Mouse (Mus musculus) thymus, postnatal 0 days (tissue): ENCODE measurements at regions not wholly inside any gene's neighbourhood (a gene's known extent, or its start where the extent isn't known, plus 50 kb on each side); places are given as distances from the start of the nearest gene placed in this dataset.

Experiments
- DNase-seq: peaks from one replicate; pipeline ENCODE4 v3.0.0-alpha.2; 2015; ENCODE audit warnings: low spot score

DNA sequence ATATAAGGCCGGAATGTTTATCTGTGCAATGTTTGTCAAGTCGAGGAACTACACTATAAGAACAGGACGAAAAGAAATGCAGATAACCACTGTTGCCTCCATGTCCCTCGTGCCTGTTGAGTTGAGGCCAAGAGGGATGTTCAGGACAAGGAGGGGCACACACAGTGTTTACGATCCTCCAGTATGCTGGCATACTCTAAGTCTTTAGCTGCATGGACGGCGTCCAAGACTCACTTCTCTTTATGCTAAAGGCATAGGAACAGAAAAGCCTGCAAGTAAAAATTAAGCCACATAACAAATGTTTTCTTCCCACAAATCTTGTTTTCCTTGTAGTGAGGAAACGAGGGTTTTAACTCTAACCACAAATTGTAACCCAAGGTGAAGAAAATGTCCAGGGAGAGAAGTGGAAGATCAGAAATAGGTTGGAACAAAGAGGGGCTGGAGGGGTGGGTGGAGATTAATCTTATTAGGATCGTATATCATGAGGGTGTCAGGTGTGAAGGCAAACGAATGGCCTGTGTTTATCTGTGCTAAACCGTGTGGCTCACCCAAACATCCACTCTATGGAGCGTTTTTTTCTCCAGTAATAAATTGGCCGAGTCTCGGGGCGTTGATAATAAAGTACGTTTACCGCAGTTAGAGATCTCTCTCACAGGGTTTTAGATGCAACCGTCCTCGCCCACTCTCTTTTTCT lies 521.8 kb downstream of the Nr2f2 start:
- DNase-seq, result no peak

DNA sequence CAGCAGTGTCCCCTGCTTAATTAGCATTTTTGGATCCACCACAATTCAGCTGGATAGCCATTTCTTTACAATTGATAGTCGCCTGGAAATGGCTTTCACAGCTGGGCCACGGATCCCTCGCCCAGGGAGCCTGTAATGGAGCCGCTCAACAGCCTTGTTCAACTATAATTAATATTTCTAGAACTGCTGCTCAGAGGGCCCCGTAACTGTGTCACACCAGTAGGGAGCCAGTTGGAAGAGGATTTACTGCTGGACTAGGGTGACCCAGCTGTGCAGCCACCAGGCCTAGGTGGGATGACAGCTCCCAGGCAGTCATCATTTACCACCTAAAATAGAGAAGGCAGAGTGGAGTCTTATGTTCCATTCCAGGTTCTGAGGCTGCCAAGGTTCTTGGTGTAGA lies 529.2 kb downstream of the Nr2f2 start:
- no peak for DNase-seq

DNA sequence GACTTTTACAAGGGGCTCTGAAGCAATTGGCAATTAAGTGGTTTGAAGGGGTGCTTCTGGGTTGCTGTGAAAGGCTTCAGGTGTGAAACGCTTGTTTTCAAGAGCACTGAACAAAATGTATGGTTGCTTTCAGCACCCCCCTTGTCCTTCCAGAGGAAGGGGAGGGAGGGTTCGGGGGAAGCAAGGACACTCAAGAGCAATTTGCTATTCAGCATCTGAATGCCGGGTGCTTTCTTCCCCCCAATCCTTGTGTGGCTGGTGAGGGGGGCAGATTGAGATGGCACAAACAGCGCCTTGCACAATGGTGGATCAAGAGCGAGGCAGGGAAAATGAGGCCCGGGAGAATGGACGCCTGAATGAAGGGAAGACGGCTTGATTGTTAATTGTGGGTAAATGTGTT lies 539.3 kb downstream of the Nr2f2 start:
- DNase-seq, result no peak

DNA sequence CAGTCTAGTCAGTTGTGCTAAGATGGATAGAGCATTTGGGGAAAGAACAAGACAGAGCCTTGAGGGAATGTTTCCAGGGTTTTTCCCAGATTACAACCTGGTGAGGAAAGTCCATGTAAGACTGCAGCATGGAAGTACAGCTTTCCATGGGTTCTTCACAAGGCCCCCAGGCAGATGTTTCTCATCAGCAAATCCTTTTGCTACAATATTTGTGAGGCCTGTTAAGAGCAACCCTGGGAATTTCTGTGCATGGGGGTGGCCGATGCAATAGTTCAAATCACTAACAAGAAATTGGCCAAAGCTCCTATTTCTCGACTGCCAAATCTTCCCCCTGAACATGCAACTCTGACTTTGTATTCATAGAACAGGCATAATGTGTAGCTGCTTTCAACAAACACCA lies 546.0 kb downstream of the Nr2f2 start:
- no peak for DNase-seq

DNA sequence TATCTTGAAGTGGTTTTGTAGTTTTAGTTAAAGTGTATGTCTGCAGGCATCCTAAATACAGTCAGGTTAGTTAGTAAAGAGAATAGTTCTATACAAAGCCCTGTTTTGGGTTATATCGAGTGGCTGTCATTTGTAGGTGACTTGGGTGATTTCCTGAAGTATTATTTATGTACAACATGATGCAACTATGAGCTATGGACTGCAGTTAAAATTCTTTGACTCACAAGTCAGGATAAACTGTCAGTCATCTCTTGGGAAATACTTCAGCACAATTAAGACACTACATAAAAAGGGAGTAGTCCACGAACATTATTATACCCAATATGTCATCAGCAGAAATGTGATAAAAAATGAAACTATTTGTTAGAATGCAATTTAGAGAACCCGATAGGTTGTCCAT lies 554.2 kb downstream of the Nr2f2 start:
- DNase-seq, result no peak

DNA sequence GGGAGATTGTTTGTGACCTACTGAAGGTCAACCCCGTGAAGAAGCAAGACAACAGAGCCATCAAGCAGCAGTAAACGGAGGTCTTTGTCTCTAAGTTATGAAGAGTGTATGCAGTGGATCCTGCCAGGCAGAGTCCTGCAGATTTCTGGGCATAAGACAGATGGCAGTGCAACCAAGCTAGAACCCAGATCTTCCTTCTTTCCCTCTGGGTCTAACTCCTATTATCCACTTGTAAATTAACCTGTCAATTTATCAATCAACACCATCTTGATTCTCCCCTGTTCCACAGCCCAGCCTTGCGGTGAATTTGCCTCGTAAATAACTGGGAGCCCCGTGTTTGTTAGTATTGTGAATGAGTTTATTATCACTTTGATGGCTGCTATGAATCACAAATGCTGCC lies 555.7 kb downstream of the Nr2f2 start:
- no peak for DNase-seq

DNA sequence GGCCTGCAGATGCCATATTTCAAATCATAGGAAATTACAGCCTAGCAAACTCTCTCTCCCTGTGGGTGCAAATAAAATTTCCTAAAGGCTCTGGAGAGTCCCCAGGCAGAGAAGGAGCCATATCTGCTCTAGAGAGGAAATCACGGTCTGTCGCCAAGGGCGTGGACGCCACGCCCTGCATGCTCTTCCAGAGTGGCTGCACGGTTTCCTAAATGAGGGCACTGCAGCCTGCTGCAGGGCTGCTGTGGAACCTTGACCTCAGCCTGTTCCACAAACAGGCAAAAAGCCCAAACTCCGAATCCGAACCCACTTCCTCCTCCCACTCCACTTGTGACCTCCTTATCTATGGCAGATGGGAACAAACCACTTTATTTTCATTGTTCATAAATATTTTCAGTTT lies 559.3 kb downstream of the Nr2f2 start:
- no peak for DNase-seq

DNA sequence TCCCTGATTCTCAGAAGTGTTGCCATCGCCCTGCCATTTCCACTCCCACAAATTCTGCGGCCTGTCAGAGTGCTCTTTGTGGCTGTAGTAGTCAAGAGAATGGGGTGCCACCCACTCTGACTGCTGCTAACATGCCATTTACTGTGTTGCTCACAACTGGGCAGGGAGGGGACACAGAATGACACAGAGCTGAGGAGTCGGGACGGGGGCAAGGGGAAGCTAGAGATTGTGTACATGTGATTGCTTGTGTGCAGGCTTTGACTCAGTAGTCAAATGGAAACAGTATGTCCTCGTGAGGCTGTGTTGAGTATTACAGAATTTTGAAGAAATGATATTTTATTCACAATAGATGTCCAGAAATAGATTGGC lies 595.6 kb downstream of the Nr2f2 start:
- no peak for DNase-seq

DNA sequence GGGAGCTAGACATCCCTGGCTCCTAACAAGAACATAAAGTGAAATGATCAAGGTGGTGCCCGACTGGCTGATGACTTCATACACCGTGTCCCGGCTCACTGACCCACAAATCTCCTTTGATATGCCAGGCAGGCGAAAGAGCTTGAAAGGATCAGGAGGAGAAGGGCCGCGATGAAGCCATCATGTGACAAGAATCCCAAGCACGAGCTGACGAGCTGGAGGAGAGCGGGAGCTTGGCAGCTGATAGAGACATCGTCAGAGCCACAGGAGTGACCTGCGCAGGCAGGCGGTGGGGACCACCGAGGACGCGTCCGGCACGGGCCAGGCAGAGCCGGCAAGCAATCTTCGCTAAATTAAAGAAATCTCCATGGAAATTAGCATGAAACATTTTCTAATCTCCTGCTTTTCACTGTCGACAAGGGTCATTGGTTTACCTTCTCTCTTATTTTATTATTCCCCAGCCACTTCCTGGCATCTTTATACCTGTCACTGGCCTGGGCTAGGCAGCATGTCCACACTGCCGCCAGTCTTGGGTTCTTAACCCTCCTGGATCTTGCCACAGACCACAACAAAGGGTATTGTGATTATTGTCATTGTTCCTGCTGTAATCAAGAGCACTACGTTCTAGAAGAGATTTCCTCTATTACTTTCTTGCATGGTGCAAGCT lies 596.1 kb downstream of the Nr2f2 start:
- DNase-seq, result no peak

DNA sequence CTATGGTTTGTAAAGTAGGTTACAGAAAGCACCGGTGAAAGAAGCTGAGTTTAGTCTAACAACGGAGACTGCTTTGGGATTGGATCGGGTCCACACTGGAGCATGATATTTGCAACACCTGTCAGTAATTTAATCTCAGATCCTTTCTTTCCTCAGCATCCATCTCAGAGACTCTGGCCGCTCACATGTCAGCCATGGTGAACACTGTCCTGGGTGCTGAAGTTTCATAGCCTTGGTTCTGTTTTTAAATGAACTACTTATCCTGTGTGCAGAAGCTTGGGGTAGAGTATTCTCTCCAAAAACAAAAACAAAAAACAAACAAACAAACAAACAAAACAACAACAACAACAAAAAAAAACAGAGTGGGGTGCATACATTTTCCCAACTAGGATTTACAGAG lies 600.1 kb downstream of the Nr2f2 start:
- no peak for DNase-seq

DNA sequence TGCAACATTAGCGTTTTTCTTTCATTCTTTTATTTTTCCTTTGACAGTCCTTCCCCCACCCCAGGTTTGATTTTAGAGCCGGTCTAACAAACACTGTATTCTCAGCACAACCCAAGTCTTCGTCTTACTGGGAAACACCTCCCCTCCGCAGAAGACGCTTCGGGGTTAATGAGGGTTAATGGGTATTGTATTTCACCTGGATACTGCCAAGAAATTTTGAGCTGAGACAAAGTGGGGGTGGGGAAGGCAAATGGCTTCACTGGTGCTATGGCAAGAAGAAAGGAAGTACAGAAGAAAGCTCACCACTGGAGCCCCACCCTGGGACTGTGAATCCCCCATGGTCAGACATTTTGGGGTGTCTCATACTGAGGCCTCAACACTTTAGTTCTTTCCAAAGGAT lies 626.0 kb downstream of the Nr2f2 start:
- no peak for DNase-seq

DNA sequence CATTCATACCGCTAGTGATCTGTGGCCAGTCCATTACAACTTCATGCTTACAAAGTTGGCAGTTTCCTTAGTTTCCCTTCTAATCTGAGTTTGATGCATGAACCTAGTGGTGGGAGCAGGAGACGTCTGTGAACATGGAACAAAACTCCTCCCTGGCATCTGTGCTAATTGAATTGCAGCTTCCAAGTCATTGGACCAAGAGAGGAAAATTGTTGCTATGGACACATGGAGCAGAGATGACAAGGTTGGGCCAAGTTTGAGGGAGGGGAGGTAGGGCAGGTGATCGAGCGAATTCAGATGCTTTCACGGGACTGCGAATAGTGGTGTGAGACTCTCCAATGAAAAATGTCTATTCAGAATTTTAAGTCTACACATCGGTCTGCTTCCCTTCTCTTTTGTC lies 627.5 kb downstream of the Nr2f2 start:
- no peak for DNase-seq

DNA sequence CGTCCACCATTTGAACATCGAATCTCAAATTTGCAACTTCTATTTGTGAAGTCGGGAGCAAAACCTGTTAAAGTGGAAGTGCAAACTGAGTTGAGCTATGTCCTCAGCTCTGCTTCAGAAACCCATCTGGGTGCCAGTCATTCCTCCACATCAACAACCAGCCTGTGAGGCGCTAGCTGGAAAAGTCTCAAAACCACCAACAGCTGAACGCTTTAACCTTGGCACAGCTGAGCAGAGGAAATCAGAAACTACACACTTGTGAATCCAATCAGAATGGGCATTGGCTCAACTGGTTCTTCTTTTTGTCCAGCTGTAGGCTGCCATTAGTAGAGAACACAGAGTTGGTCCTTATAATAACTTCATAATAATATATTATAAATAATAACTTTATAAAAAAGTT lies 651.5 kb downstream of the Nr2f2 start:
- no peak for DNase-seq

DNA sequence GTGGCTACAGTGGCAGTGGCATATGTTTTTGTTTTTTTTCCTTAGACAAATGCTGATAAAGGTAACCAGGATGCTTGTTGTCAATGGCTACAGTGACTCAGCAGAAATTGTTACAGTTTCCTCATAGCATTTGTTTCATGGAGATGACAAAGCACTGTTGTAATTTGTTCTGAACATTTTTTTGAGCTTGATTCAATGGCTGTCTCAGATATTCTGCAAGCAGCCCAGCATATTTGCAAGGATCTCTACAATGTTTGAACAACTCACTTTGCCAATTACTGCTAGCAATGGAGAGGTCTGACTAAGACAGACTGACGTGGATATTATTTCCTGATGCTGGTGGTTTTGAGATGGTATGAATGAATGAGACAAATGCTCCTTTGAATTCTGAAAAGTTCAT lies 696.3 kb downstream of the Nr2f2 start:
- DNase-seq, result no peak

DNA sequence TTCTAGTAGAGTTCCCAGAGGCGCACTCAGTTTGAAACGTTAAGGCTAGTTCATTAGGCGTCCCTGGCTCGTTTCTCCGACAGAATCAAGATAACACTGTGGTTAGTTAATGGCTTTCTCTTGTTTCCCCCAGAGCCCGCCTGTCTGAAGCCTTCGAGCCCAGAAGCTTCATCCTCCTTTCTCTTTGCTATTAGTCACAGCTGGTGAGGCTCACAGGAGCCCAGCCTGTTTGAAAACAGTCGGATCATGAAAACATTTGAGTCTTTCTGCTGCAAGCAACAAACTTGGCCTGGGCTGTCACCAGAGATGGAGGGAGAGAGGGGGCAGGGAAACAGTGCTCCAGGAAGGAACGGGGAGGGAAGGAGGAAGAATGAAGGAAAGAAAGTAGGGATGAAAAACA lies 711.0 kb downstream of the Nr2f2 start:
- DNase-seq, result no peak

DNA sequence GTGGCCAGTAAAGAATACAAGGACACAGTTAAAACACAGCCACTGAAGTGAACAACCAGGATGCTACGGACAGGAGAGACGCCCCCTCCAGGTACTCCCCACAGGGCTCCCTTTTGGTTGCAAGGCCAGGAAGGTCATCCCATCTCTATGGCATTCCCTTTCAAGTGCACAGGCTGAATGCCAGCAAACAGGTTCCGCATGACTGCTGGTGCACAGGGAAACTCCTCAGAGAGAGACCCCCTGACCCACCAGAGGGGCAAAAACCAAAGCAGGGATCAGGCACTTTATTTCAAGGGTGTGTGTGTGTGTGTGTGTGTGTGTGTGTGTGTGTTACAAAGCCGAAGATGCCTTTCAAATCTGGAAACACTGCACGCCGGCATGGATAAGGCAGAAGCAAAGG lies 721.1 kb downstream of the Nr2f2 start:
- no peak for DNase-seq

DNA sequence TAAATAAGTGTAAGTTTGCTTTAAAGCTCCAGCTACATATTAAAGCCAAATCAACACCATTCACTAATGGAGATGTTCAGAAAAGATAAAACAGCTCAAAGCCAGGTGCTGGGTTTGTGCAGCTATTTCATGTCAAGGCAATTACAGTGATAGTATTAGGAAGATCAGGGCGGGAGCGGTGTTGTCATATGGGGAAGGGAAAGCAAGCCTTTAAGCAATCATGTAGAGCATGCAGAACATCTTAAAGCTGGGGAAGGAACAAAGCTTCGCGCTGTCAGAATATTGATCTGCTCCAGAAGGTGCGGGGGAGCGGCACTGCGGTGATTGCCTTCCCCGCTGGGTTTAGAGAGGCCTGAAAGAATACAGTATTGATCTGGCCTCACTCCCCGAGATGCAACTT lies 724.9 kb downstream of the Nr2f2 start:
- no peak for DNase-seq

DNA sequence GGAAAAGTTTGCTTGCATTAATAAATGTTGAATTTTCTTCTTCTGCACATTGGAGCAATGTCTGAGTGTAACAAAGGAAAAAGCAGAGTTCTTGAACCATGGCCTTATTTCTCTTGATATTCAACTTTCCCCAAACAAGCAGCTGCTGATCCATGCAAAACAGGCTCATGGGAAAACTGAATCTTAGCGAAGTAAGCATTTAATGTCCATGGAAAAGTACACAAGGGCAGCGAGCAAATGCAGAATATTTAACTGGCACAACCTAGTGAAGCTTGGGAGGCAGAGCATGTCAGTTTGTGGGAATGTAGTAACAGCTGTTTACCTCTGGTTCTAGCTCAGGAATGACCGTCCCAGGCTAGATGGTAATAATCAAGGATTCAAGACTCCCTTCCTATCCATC lies 766.7 kb downstream of the Nr2f2 start:
- DNase-seq, result no peak

DNA sequence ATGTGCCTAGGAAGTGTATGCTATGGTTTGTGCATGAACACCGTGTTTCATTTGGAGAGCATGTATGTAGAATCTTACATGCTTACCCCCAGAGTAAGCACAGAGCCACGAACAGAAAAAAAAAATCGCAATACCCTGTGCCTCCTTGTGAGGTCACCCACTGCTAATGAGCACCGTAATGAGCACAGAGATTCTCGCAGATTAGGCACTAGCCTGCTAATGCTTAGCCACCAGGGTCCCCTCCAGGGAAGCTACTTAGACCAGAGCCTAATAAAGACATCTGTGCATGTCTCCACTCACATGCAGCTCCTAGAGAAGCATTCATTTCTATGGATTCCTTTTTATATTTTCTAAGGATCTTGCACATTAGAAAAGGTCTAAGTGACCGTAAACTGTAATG lies 780.8 kb downstream of the Nr2f2 start:
- DNase-seq, result no peak

DNA sequence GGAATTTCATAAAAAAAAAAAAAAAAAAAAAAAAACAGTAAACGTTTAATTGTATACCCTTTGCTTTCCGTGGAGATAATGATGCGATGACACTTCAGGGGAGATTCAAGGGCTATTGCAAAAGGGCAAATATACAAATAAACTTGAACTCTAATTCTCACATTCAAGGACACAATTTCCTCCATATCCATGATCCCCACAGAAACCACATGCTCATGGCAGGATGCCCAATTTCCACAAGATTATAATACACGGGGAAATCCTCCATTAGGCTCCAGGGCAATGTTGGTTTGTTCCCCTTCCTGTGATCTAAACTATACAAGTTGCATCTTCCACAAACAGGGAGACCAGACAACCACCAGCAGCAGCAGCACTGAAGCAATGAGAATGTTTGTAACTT lies 781.4 kb downstream of the Nr2f2 start:
- DNase-seq, result no peak

DNA sequence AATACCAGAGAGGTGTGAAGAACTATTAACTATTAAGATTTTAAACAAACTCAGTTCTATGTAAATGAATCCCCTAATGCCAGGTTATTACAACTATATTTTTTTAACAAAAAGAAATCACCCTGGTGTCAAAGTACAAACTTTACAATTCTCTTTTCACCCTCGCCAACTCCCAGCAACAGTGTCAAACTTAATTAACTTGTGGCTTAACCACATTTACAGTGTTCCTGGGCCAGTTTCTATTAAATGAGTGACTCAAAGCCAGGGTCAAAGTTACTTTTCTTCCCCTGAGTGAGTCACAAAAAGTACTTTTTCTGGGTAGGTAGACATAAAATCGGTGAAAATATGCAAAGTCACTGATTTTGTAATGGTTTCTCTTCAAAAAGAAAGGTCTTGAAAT lies 782.0 kb downstream of the Nr2f2 start:
- DNase-seq, result no peak

DNA sequence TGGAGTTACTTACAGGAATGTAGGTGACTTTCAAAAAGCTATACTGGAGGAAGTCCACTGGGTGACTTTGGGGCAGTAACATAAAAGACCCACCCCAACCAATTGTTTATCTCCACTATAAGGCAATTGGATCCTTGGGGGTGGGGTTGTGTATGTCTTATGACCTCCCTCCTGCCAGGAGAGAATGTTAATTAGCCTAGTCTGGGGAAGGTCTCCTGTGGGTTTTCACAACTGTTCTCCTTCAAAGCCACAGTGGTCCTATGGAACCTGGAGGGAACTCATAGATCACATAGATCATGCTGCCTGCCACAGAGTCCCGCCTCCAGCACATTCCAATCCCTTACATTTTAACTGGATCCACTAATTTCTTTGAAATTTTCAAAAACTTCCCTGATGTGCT lies 782.6 kb downstream of the Nr2f2 start:
- DNase-seq, result no peak

DNA sequence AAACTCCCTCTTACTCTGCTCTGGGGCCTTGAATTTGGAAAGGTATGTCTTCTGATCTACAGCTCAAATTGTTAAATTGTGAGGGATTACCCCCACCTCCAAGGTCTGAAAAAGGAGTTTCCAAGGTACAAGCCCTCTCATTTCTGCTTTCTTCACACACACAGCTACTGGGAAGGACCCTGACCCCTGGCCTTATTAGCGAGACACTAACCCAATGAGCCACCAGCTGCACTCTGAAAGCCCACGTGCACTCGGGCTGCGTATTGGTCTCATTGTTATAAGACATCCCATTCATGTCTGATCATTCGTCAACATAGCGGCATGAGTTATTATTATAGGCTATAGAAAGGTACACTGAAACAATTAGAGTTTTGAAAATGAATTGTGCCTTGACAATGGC lies 784.9 kb downstream of the Nr2f2 start:
- DNase-seq, result no peak
